Mouse (Mus musculus): Measurements from ENCODE around the gene Ppp1r14d.

- no peak for TF ChIP-seq CTCF (IDR thresholded peaks at IDR 0.05)
- TF ChIP-seq POLR2A (IDR thresholded peaks at IDR 0.05; ENCODE audit: insufficient read depth, low read depth, low read length): no peak
Measured at GRCm38 (mm10) chr2:119175614-119176013, 54.1 kb downstream of the Ppp1r14d start.

All from heart, adult 2 months (tissue).